Mouse (Mus musculus): Measurements from ENCODE around the gene Nr4a1.

GRCm38 (mm10) chr15:101308440-101309348, 54.6 kb downstream of the Nr4a1 start:
- TF ChIP-seq POLR2A (IDR thresholded peaks at IDR 0.05; ENCODE audit: borderline replicate concordance, insufficient read depth, low read length), result no peak
- no peak for TF ChIP-seq CTCF (IDR thresholded peaks at IDR 0.05; ENCODE audit: borderline replicate concordance, insufficient read depth, low read depth, low read length)
